Mouse (Mus musculus) brain, adult 2 months (tissue): Measurements from ENCODE around the gene Tpd52l2.

Source experiments
- DNase-seq: peaks from one replicate; pipeline ENCODE4 v3.0.0; 2011; ENCODE audit warnings: low read depth, low spot score

Tpd52l2 gene

GRCm38 (mm10) chr2:181496831-181497547, at the start of gene Tpd52l2:
TSS of gene Tpd52l2 (plus strand) at chr2:181497142.
- peak; percentile 99 for DNase-seq

- peak; percentile 80 for DNase-seq
These were observed 44.8 kb upstream of the Tpd52l2 start for GRCm38 (mm10) chr2:181452181-181452580.

GRCm38 (mm10) chr2:181453274-181453673, 43.7 kb upstream of the Tpd52l2 start:
- no peak for DNase-seq

GRCm38 (mm10) chr2:181455899-181456298, 41.0 kb upstream of the Tpd52l2 start:
- DNase-seq: no peak

GRCm38 (mm10) chr2:181457831-181458230, 39.1 kb upstream of the Tpd52l2 start:
- DNase-seq: peak; percentile 76

GRCm38 (mm10) chr2:181458411-181459152, 38.4 kb upstream of the Tpd52l2 start:
- no peak for DNase-seq

- DNase-seq: peak; percentile 83
These were observed 37.7 kb upstream of the Tpd52l2 start, which contains the start of gene Zbtb46 for GRCm38 (mm10) chr2:181459153-181459672. TSS of gene Zbtb46 (minus strand) at chr2:181459426.

GRCm38 (mm10) chr2:181459673-181460621, 37.0 kb upstream of the Tpd52l2 start:
- peak; percentile 69 for DNase-seq

GRCm38 (mm10) chr2:181461536-181462100, 35.3 kb upstream of the Tpd52l2 start:
- peak; percentile 38 for DNase-seq

GRCm38 (mm10) chr2:181462604-181463003, 34.3 kb upstream of the Tpd52l2 start:
- DNase-seq: no peak

GRCm38 (mm10) chr2:181463008-181463738, 33.8 kb upstream of the Tpd52l2 start:
- peak; percentile 97 for DNase-seq

- no peak for DNase-seq
These were observed 31.5 kb upstream of the Tpd52l2 start for GRCm38 (mm10) chr2:181465423-181465822.

- DNase-seq: no peak
These were observed 26.7 kb upstream of the Tpd52l2 start for GRCm38 (mm10) chr2:181470285-181470684.

- peak; percentile 44 for DNase-seq
These were observed 25.7 kb upstream of the Tpd52l2 start for GRCm38 (mm10) chr2:181471246-181471645.

GRCm38 (mm10) chr2:181472256-181472827, 24.6 kb upstream of the Tpd52l2 start:
- peak; percentile 62 for DNase-seq

GRCm38 (mm10) chr2:181483120-181483519, 13.8 kb upstream of the Tpd52l2 start:
- no peak for DNase-seq

- DNase-seq: peak; percentile 65
These were observed 13.2 kb upstream of the Tpd52l2 start for GRCm38 (mm10) chr2:181483562-181484318.

- no peak for DNase-seq
These were observed 12.3 kb upstream of the Tpd52l2 start for GRCm38 (mm10) chr2:181484456-181485233.
